Mouse (Mus musculus) embryo, embryonic 11.5 days (tissue): ENCODE measurements around the gene Tfip11.

Experiments
- DNase-seq: peaks from one replicate; pipeline ENCODE4 v3.0.0-alpha.2; 2012; ENCODE audit warnings: low read depth, low spot score

Gene Tfip11

DNA sequence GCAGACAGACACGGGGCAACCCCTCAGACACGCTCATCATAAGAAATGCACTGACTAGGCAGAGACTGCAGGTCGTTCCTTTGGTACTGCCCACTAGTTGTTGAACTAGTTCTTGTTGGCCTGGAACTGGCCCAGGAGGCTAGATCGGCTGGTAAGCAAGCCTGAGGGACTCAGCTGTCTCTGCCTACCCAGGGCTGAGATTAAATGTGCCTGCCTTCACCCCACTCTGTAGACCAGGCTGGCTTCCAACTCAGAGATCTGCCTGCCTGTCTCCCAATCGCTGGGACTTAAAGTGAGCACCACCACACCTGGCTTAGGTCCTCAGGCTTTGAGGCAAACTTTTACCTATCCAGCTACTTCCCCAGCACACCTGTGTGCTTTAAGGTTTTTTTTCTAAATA is 5.8 kb upstream of the Tfip11 start:
- DNase-seq, result no peak

DNA sequence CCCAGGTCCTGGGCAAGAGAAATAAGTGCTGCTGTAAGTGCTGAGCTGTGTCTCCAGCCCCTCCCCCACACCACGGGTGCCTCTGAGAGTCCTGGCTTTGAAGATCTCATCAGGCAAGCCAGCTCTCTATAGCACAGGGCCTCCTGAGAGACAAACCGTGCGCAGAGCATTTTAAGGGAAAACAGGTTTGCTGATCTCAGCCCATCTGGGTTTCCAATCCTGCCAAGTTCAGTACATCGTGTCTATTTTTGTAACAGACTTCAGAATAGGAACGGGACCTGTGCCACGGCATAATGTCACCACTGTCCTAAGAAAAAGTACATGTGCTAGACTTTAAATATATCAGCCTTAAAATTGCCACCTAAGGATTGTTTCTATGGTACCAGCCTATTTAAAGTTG is 5.2 kb upstream of the Tfip11 start:
- DNase-seq, result no peak

DNA sequence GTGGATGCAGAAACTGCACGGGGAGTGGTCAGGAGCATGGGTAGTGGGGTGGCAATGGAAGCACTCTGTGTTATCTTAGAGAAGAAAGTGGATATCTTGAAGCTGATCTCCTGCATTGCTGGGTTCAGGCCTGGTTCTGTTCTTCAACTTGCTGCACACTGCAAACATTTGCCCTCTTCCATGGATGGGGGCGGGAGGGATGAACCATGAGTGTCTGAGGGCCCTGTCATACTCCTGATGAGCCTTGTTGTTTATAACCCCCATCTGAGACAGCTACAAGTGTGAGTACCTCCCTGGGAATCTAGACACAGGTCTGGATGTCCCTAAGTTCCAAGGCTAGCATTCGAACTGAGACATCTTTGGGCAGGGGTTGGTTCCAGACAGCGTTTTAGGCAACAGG is 4.8 kb upstream of the Tfip11 start:
- no peak for DNase-seq

DNA sequence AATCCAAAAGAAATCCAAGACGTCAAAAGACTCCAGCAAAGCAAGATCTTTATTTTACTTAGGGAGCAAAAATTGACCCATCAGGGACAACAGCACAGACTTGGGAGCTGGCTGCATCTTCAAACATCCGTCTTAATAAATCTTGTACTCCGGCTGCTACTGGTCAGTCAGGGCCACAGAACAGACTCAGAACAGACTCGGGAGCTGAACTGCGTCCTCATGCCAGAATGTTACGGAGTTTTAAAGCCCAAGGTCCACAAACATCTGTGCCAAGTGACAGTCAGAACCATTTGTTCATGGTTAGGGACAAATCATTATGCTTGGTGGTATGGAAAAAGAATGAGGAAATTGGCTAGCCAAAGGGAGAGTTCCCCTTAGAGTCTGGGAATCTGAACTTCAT is 2.9 kb upstream of the Tfip11 start:
- no peak for DNase-seq

DNA sequence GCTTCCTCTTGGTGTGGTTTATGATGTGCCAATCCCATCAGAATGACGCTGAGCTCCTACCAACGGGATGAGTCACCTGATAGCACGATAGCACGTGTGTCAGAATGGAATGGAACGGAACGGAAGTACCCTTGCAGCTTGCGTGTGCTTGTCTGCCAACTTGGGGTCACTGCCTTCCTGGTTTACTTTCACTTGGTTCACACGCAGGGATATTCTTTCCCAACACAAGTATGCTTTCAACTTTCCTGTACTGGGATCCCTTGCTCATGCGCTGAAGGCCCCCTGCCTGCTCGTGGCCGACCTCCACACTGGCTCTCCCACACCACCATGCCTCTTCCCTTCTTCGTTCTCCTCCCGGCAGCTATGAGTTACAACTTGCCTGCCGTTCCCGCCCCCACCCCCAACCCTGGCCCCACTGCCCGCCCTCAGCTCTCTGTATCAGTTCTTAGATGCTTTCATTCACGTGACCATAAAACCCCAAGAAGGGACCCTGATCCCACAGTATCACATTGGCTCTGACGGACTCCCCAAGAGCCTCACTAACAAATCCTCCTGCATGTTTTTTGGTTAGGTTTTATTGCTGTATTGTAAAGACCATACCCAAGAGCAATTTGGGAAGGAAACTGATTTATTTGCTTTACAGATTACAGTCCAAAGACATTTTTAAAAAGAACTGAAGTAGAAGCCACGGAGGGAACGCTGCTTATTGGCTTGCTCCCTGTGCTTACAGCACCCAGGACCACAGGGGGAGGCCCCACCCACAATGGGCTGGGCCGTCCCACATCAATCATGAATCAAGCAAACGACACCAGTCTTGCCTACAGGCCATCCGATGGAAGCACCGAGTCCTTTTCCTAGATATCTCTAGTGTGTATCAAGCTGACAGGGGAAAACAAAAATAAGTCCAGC is 1.3 kb upstream of the Tfip11 start:
- peak; percentile 35 for DNase-seq

DNA sequence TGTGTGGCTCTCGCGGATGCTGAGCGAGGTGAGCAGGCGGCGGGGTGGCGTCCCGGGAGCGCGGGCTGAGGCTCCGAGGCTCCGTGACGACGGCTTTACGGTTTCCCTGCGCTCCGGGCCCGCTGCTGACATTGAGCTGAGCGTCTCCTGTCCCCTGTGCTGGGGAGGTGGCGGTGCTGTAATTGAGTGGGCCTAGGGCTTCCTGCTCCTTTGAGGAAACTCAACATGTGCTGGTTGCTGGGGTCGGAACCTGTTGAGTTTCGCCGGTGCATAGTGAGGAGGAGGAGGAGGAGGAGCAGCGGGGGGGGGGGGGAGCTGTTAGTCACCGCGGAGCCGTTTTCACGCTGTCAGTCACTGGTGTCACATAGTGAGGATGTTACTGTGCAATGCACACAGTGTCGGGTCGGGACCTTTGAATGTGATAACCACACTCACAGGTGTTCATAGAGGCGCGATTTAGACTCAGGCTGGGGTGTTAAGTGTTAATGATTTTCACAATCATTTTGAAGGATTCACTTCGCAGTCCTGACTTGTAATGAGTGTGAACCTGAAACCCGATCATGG is 370 bp downstream of the Tfip11 start:
- no peak for DNase-seq

DNA sequence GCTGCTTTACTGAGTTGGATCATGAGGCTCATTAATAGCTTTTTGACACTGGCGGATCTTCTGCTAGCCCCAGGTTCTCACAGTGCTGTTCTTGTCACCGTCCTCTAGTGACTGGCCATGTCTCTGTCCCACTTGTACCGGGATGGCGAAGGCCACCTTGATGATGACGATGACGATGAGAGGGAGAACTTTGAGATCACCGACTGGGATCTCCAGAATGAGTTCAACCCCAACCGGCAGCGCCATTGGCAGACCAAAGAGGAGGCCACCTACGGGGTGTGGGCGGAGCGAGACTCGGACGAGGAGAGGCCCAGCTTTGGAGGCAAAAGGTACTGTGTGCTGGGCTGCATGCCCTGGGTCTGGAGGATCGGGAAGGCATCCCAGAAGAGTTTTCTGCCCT is 1.7 kb downstream of the Tfip11 start:
- no peak for DNase-seq

DNA sequence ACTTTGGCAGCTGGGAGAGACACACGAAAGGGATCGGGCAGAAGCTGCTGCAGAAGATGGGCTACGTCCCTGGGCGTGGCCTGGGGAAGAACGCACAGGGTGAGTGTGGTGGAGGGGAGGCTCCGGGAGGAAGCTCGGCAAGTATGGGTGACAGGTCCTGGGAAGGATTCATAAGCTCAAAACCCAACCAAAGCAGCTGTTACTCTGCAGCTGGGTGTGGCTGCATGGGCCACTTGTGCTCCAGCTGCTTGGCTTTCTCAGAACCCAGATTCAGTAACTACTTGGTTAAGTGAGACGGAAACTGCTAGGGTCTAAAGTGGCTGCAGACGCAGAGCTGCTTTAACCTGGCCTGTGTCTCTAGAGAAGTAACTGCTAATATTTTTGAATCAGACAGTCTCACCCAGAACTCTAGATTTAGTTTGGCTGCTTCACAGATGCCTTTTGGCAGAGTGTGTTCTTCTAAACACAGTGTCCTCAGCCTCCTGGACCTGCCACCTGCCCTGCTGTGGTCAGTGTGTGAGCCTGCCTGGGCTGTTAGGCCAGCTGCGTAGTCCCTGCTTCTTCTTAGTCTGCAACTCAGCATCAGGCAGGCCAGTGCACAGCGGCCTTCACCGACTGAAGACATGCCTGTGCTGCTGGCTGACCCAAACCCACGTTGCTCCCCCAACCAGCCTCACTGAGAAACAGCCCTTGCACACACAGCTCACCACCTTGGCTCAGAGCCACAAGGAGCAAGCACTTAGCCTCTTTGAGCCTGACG is 3.8 kb downstream of the Tfip11 start:
- no peak for DNase-seq

DNA sequence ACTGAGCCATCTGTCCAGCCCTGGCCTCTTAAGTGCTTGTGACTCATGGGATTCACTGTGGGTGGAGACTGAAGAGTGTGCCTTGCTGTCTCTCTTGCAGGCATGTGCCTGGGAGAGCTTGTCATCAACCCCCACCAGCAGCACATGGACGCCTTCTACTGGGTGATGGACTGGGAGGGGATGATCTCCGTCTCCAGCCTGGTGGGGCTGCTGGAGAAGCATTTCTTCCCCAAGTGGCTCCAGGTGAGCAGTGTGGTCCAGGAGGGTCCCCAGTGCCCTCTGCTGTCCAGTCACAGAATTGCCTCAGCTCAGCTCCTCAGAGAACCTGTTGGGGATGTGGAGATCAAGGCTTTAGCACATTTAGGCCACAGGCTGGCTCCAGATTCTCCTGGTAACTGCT is 9.3 kb downstream of the Tfip11 start:
- DNase-seq, result no peak

DNA sequence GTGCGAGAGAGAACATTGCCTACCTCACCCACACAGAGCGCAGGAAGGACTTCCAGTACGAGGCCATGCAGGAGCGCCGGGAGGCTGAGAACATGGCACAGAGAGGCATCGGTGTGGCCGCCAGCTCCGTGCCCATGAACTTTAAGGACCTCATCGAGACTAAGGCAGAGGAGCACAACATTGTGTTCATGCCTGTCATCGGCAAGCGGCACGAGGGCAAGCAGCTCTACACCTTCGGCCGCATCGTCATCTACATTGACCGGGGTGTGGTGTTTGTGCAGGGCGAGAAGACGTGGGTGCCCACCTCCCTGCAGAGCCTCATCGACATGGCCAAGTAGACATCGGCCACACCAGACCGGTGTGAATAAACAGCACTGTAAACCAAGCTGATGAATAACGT is 10.8 kb downstream of the Tfip11 start:
- DNase-seq, result no peak

DNA sequence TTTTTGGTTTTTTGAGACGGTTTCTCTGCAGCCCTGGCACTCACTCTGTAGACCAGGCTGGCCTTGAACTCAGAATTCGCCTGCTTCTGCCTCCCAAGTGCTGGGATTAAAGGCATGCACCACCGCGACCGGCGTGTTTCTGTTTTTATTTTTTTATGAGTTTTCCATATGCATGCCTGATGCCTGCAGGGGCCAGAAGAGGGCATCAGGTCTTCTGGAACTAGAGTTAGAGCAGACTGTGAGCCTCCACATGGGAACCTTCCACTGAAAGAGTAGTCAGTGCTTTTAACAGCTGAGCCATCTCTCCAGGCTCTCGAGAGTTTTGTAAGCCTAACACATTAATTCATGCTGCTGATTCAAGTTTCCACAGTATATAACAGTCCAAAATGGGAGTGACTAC is 13.1 kb downstream of the Tfip11 start:
- DNase-seq, result no peak

DNA sequence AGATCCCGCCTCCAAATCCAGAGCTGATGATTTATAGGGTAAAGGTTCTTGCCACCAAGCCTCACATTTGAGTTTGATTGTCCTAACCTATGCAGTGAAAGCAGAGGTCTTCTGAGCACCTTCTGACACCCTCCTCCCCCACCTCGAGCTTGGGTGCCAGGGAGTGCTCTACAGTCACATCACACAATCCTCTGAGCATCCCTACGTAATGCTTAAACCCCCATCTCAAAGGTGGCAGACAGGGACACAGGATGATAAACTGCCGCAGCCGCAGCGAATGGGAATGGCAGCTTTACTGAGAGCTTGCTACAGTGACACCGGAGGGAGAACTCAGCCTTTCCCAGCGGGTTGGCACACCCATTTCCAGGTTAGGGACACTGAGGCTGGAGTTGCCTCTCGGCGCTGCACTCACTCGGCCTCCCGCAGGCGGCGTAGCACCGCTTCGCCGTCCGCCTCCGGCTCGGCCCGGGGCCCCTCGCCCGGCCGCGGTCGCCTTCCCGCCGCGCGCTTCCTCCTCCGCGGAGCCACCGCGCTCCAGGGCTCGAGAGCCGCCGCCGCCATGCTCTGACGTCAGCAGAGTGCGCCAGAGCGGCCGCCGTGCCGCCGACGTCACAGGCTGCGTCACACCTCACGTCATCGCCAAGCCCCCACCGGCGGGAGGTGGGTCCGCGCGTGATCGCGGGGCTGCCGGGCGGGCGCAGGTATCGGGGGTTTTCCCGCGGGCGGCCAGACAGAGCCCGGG is 16.5 kb downstream of the Tfip11 start, which contains the start of the genes Srrd and Hps4:
TSS of gene Srrd (minus strand) at position 578 of the 742 bp plus-strand sequence.
TSS of gene Hps4 (plus strand) at position 621 of the 742 bp plus-strand sequence.
- DNase-seq, result peak; percentile 73

DNA sequence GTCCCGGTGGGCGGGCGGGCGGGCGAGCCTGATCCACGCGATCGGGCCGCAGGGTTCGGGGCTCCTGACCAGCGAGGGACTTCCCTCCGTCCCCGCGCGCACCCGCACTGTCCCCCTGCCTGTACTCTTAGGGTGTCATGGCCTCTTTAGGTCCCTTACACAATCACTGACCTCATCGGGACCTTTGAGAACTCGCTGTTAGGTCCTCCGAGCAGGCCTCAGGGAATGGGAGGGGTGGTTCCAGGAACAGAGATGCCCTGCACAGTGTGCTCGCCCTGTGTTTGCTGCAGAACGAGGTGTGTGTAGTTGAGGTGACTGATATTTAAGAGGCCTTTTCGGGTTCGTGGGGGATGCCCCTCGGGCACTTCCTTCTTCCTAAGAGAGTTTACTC is 17.0 kb downstream of the Tfip11 start:
- DNase-seq, result no peak

DNA sequence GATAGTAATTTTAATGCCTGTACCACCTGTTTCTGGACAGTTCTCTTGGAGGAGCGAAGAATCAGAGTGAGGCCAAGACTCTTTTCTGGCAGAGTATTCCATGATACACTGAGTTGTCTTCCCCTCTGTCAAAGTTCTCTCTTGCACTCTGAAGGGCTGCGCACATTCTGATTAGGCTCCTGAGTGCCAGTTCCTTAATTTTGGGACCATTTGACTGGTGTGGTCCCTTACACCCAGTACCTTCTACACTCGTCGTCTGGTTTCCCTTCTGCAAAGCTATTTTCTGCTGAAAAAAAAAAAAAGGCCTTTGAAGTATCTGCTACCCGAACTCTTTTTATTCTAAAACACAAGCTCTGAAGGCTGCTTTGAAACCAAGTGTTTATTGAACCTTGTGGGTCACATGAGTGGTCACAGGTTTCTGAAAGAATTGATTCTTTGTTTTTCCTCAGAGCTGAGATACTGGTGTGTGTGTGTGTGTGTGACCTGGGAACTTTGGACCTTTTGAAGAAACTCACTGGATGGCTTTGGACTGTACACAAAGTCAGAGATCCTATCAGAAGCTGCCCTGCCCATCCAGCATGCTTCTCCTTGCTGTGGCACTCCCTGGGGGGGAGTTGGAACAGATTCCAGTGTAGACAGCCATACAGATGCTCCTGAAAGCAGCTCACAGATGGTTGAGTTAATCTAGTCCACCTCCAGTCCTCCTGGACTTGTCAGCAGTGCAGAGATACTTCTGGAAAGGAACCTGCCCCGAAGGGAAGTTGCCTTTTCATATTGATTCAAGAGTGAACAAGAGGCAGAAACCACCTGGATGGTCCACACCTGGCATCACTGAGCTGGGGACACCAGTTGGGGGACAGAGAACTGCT is 18.2 kb downstream of the Tfip11 start:
- DNase-seq, result no peak

DNA sequence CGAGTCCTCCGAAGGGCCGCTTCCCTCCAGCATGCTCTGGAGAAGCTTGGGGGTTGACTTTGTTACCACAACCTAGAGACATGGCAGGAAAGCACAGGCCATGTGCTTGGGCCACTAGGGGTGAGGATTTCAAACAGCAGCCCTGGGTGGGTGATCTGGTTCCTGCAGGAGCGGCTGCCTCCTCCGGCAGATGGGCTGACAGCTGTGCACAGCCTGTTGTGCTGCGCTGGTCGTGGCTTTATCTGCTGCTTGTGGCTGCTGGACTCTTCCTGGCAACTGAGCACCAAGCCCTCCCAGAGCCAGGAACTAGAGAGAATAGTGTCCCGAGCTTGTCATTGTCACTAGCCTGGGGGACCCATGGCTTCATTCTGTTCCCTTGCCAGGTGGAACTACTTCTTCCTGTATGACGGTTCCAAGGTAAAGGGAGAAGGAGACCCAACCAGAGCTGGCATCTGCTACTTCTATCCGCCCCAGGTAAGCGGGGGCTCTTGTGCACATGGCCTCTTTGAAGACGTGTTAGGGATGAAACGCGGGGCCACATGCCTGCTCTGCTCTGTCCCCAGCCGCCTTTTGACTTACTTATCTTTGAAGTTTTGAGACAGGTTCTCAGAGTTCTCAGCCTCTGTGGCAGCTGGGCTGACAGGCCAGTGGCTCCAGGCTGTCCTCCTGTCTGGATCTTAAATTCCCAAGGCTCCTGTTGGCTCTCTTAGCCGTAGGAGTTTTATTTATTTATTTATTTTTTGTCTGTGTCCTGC is 20.2 kb downstream of the Tfip11 start:
- no peak for DNase-seq

DNA sequence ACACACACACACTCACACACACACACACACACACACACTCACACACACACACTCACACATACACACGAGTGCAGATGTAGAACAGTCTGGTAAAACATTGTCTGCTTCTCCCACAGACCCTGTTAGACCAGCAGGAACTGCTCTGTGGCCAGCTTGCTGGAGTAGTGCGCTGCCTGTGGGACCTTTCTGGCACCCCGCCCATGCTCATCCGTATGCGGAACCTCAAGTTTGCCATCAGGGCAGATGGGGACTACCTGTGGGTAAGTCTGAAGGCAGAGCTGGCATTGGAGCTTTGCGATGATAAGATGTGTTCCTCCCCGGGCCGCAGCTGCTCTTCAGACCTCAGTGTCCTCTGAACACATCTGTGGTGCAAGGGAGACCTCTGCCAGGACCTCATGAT is 23.0 kb downstream of the Tfip11 start:
- DNase-seq, result no peak

DNA sequence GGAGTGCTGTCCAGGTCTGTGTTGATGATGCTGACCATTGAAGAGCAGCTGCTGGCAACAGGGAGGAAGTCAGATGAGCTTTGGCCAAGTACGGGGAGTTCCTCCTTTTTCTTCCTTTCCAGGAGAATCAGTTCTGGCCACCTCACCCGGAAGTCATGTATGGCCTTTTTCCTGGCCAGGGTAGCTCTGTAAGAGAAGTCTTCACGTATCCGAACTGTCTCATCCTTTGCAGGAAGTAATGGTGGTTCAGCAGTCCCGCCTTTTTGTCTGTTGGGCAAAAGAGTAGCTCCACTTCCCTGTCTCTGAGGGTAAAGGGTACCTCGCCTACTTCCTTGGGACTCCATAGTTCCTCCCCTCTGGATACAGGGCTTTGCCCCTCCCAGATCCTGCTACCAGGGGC is 29.3 kb downstream of the Tfip11 start:
- no peak for DNase-seq

DNA sequence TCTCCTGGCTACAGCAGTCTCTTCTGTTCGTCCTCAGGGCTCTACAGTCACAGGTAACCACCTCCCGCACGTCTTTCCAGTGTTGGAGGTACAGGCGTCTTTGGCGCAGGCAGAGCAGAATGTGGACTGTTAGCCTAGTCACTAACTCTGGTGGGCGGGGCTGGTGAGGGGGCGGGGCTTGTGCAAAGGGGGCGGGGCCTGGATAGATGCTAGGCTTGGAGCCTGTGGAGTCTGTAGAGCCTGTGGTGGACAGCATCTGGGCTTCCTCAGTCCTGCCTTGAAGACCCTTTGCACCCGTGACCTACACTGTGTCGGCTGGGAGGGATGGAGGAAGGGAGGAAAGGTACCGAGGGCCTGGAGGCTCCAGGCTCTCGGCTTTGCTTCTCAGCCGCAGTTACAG is 29.8 kb downstream of the Tfip11 start, which contains the start of gene Gm6583:
TSS of gene Gm6583 (minus strand) at position 124 of the 400 bp plus-strand sequence.
- DNase-seq, result no peak

DNA sequence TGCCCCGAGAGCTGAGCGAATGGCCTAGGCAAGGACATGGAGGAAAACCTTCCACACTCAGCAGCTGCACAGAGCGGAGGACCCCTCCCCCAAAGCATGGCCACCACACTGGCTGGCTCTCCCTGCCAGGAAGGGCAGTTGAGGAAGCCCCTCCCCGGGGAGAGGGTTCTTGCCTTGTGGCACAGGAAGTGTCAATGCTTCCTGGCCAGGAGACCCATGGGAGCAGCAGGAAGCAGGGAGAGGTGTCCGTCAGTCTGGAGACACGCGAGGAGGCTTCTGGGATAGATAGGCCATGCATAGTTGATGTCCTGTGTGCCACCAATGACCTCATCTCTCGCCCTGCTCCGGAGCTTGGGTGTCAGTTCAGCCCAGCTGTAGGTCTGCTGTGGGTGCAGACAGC is 30.2 kb downstream of the Tfip11 start:
- DNase-seq, result no peak

DNA sequence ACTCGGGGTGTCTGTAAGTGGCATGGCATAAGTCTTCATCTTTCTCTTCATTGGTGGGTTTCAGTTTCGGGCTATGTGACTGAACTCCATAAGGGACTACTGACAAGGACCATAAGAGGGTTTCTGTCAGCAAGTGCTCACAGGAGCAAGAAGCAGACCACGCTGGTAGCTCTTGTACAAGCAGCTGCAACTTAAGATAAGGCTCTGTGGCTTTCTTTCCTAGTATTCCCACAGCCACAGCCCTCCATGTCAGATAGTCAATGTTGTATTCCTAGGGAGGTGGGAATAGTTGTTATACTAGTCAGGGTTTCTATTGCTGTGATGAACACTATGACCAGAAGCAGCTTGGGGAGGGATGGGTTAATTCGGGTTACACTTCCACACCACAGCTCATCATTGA is 33.4 kb downstream of the Tfip11 start:
- no peak for DNase-seq
